Mouse (Mus musculus) layer of hippocampus, adult 9-11 months (tissue): ENCODE results near the gene Hs2st1.

Experiments
- DNase-seq: peaks from one replicate; pipeline ENCODE4 v3.0.0; 2022

Gene Hs2st1

GRCm38 (mm10) chr3:144584789-144585553, 15.0 kb upstream of the Hs2st1 start:
- no peak for DNase-seq

- DNase-seq: no peak
Measured at GRCm38 (mm10) chr3:144583789-144584188, 13.8 kb upstream of the Hs2st1 start.

- DNase-seq: no peak
Measured at GRCm38 (mm10) chr3:144582306-144582705, 12.3 kb upstream of the Hs2st1 start.

GRCm38 (mm10) chr3:144581842-144582241, 11.9 kb upstream of the Hs2st1 start:
- DNase-seq: no peak

- no peak for DNase-seq
Measured at GRCm38 (mm10) chr3:144580281-144580680, 10.3 kb upstream of the Hs2st1 start.

GRCm38 (mm10) chr3:144579796-144580195, 9.8 kb upstream of the Hs2st1 start:
- no peak for DNase-seq

GRCm38 (mm10) chr3:144578921-144579320, 8.9 kb upstream of the Hs2st1 start:
- DNase-seq: no peak

GRCm38 (mm10) chr3:144577366-144578340, 7.7 kb upstream of the Hs2st1 start:
- no peak for DNase-seq

- no peak for DNase-seq
Measured at GRCm38 (mm10) chr3:144574256-144574655, 4.3 kb upstream of the Hs2st1 start.

GRCm38 (mm10) chr3:144570816-144571487, 971 bp upstream of the Hs2st1 start:
- DNase-seq: no peak

GRCm38 (mm10) chr3:144569401-144569971, 495 bp downstream of the Hs2st1 start:
- DNase-seq: peak; percentile 52

GRCm38 (mm10) chr3:144568861-144569361, 1.1 kb downstream of the Hs2st1 start:
- no peak for DNase-seq

- DNase-seq: no peak
Measured at GRCm38 (mm10) chr3:144565212-144565611, 4.8 kb downstream of the Hs2st1 start.

- DNase-seq: no peak
Measured at GRCm38 (mm10) chr3:144563916-144564315, 6.1 kb downstream of the Hs2st1 start.

GRCm38 (mm10) chr3:144561511-144562250, 8.3 kb downstream of the Hs2st1 start:
- DNase-seq: peak; percentile 33

- no peak for DNase-seq
Measured at GRCm38 (mm10) chr3:144558274-144558673, 11.7 kb downstream of the Hs2st1 start.

- DNase-seq: no peak
Measured at GRCm38 (mm10) chr3:144556625-144557324, 13.2 kb downstream of the Hs2st1 start.

- DNase-seq: no peak
Measured at GRCm38 (mm10) chr3:144555144-144555543, 14.8 kb downstream of the Hs2st1 start.

- no peak for DNase-seq
Measured at GRCm38 (mm10) chr3:144554503-144554902, 15.5 kb downstream of the Hs2st1 start.

GRCm38 (mm10) chr3:144553942-144554341, 16.0 kb downstream of the Hs2st1 start:
- no peak for DNase-seq

GRCm38 (mm10) chr3:144551416-144551815, 18.6 kb downstream of the Hs2st1 start:
- DNase-seq: no peak
